Mouse (Mus musculus) liver, postnatal 0 days (tissue): ENCODE results near the gene Zfp202. TPM values are rescaled to one million over a fixed set of nuclear protein-coding genes. Genes with fewer than 3 reads are reported as not detected.

ENCODE experiments used
- ATAC-seq: fragments of 200-750 bp; cut with Nextera tagmentation; 2 replicates; pipeline ENCODE4 v1.8.0; 2017; ENCODE audit warnings: mild to moderate bottlenecking, moderate library complexity
- DNase-seq: peaks from one replicate; pipeline ENCODE4 v3.0.0-alpha.2; 2016
- H3K27ac ChIP-seq: fragments of 300-500 bp; sonication (generic); 2 replicates; pipeline ENCODE4 v1.5.1; 2014; ENCODE audit warnings: antibody characterized with exemption, moderate library complexity, mild to moderate bottlenecking, low read depth
- H3K27me3 ChIP-seq: fragments of 300-500 bp; sonication (generic); 2 replicates; pipeline ENCODE4 v1.6.1; 2014; ENCODE audit warnings: low read length, control low read depth, mixed read lengths; ENCODE audit not compliant: insufficient read depth
- H3K36me3 ChIP-seq: fragments of 300-500 bp; sonication (generic); replicated peaks from 2 replicates; pipeline ENCODE4 v1.6.1; 2014; ENCODE audit warnings: mild to moderate bottlenecking, control low read depth, low read length, moderate library complexity, mixed read lengths; ENCODE audit not compliant: insufficient read depth
- H3K4me1 ChIP-seq: fragments of 300-500 bp; sonication (generic); 2 replicates; pipeline ENCODE4 v1.6.1; 2014; ENCODE audit warnings: antibody characterized with exemption, mild to moderate bottlenecking, control low read depth; ENCODE audit not compliant: insufficient read depth
- H3K4me2 ChIP-seq: fragments of 300-500 bp; sonication (generic); 2 replicates; pipeline ENCODE4 v1.6.1; 2014; ENCODE audit warnings: low read depth, mild to moderate bottlenecking, low read length, moderate library complexity, mixed read lengths
- H3K4me3 ChIP-seq: fragments of 300-500 bp; sonication (generic); 2 replicates; pipeline ENCODE4 v1.5.1; 2014; ENCODE audit warnings: low read depth, low read length
- H3K9ac ChIP-seq: fragments of 300-500 bp; sonication (generic); replicated peaks from 2 replicates; pipeline ENCODE4 v1.6.1; 2014; ENCODE audit warnings: mild to moderate bottlenecking, moderate library complexity
- H3K9me3 ChIP-seq: fragments of 300-500 bp; sonication (generic); 2 replicates; pipeline ENCODE4 v1.6.1; 2016; ENCODE audit warnings: mild to moderate bottlenecking, control low read depth, low read length, mixed read lengths
- CTCF ChIP-seq: sonication (generic); IDR thresholded peaks from 2 replicates; pipeline ENCODE4 v1.5.1; 2016; ENCODE audit warnings: antibody characterized with exemption, low read depth
- EP300 ChIP-seq: IDR thresholded peaks from 2 replicates; pipeline ENCODE4 v1.6.1; 2016; ENCODE audit warnings: antibody characterized with exemption, low read depth, mild to moderate bottlenecking
- WGBS: fragments of 180-500 bp; shearing (Covaris S2); extraction: QIAGEN DNeasy Blood & Tissue Kit; methylation state at CpG from one replicate; pipeline ENCODE4 v1.1.7; 2014; ENCODE audit not compliant: insufficient replicate concordance; 5-methylcytosine and 5-hydroxymethylcytosine counted together
- polyA plus RNA-seq: library from polyadenylated mRNA; unstranded; fragments of >200 nt; fragmentation: Nextera tagmentation; extraction: Ambion mirVana; gene quantifications from 2 replicates; pipeline ENCODE4 v1.2.1, GENCODE M21; 2015

Gene Zfp202
- polyA plus RNA-seq, 1 experiment from 2014 or later = 0.60 TPM

DNA sequence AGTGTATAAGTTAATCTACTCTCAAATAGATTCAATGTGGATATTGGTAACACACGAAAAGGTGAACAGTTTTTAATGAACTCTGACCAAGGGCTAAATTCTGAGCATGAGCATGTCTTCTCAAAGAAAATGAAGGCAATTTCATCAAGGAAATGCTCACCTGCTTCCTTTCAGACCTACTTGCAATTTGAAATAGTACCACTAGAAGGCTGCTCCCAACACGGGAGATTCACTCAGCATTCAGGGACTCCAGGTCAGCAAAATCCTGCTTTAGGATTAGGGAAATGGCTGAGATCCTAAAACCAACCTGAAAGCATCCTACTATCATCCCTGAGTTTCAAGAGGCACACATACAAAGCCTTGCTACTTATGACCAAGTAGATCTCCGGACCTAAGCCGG, 32.2 kb downstream of the Zfp202 start:
- Histone ChIP-seq H3K9me3 (no peaks in the 10 kb centered on the region), H3K9ac (no peak overlapping the region), H3K4me2 (no peak overlapping the region), H3K27ac (no peak overlapping the region), H3K4me1 (no peaks in the 10 kb centered on the region), H3K27me3 (no peaks in the 10 kb centered on the region), H3K4me3 (no peak overlapping the region), H3K36me3 (no peaks in the 10 kb centered on the region)
- no peak for TF ChIP-seq CTCF
- no peak for TF ChIP-seq EP300
- WGBS = 65% methylated on average over 4 of the region's 4 CpGs
- no peak for DNase-seq
- ATAC-seq = no peak

DNA sequence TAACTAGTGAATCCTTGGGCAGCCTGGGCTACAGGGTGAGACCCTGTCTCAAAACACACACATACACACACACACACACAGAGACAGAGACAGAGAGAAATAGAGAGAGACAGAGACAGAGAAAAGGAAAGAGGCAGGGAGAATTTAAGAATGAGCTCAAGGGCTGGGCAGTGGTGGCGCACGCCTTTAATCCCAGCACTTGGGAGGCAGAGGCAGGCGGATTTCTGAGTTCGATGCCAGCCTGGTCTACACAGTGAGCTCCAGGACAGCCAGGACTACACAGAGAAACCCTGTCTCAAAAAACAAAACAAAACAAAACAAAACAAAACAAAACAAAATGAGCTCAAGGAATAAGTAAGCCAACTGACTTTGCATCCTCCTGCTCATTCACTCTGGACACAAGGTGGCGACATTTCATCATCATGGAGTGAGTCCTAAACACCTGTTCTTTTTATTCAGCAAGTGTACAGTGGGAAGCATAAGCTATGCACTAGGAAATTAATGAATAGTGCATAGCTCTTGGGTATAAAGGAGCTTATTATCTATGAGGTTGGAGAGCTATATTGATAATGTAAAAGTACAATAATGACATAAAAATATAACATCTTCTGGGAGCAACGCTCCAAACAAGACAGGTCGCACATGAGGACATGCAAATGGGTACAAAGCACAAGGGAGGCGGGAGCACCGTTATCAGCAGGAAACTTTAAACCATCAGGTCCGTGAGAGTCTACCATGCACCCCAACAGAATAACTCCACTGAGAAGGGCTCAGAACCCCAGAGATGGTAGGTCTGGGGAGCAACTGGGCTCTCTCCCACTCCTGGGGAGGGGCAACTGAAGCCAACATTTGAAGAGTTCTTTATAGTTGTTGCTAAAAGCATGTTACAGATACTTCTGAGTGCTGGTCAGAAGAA, 36.0 kb downstream of the Zfp202 start:
- Histone ChIP-seq H3K4me3 (no peak overlapping the region), H3K36me3 (no peaks in the 10 kb centered on the region), H3K27ac (no peak overlapping the region), H3K27me3 (no peaks in the 10 kb centered on the region), H3K9ac (no peak overlapping the region), H3K9me3 (no peaks in the 10 kb centered on the region), H3K4me1 (no peaks in the 10 kb centered on the region), H3K4me2 (no peak overlapping the region)
- no peak for ATAC-seq
- WGBS = 50% methylated on average over 10 of the region's 10 CpGs
- TF ChIP-seq EP300 (no peak), CTCF (peak; percentile 83)
- DNase-seq = peak; percentile 59

DNA sequence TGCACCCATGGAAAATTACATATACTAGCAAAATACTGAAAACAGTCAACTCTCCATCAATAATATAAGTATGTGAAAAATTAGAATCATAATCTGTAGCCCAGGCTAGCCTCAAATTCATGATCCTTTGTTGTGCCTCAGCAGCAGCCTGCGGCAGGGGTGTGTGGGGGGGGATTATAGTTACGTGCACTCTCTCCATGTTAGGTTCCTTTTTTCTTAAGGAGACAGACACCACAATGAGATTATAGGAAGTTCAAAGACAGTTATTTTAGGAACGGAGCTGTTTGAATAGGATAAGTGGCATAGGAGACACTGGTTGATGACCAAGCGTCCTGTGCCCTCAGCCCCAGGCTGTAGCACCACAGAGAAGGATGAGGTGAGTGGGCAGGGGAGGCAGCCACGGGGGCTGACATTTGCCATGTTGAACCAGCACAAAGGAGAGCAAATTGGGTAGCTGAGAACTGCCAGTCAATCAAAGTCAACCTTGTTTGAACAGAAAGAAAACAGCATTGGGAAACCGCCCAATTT, 36.8 kb downstream of the Zfp202 start:
- H3K27ac ChIP-seq = no peak overlapping the region
- WGBS = 32% methylated on average over 6 of the region's 6 CpGs
- no peak overlapping the region for H3K4me3 ChIP-seq
- ATAC-seq (no peak), DNase-seq (no peak)
- H3K9ac ChIP-seq = no peak overlapping the region
- TF ChIP-seq EP300 (no peak), CTCF (no peak)
- no peaks in the 10 kb centered on the region for H3K4me1 ChIP-seq
- no peaks in the 10 kb centered on the region for H3K36me3 ChIP-seq
- H3K27me3 ChIP-seq = no peaks in the 10 kb centered on the region
- no peak overlapping the region for H3K4me2 ChIP-seq
- no peaks in the 10 kb centered on the region for H3K9me3 ChIP-seq

DNA sequence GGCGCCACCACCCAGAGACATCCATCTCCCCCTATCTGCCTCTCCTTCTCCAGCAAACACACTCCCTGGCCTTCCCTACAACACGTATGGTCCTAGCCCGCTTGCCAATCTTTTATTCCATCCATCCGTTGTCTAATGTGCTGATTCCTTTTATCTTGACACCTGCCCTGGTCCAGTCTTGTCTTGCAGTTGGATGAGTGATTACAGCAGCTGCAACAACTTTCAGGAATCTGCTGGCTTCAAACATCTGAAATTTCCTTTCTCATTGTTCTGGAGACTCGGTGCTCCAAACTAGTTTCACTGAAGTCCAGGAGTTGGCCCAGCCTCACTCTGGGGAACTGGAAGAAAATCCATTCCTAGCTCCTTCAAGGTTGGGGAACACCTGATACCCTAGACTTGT, 37.4 kb downstream of the Zfp202 start:
- H3K27me3 ChIP-seq = no peaks in the 10 kb centered on the region
- TF ChIP-seq EP300 = no peak
- no peak for TF ChIP-seq CTCF
- H3K4me1 ChIP-seq = no peaks in the 10 kb centered on the region
- no peaks in the 10 kb centered on the region for H3K9me3 ChIP-seq
- no peaks in the 10 kb centered on the region for H3K36me3 ChIP-seq
- 62% methylated on average over 5 of the region's 5 CpGs for WGBS
- ATAC-seq = no peak
- no peak overlapping the region for H3K9ac ChIP-seq
- H3K4me2 ChIP-seq = no peak overlapping the region
- no peak overlapping the region for H3K4me3 ChIP-seq
- no peak overlapping the region for H3K27ac ChIP-seq
- DNase-seq = no peak

DNA sequence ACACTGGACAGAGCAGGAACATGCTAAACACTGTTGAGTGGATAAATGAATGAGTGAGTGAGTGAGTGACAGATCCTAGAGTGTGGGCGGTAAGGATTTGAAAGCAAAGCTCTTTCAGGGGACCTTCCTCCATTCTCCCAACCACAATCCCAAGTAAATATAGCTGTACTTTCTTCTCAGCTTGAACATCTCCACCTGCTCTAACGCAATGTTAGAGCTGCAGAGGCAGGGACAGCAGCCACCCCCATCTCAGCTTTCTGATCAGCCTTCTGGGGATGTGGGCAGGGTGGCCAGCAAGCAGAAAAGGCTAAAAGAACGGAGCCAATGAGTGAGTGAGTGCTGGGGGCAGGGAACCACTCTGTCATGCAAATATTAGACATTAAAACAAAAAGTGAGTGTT, 38.9 kb downstream of the Zfp202 start:
- no peaks in the 10 kb centered on the region for H3K36me3 ChIP-seq
- H3K4me3 ChIP-seq = no peak overlapping the region
- ATAC-seq (no peak), DNase-seq (no peak)
- no peaks in the 10 kb centered on the region for H3K4me1 ChIP-seq
- no peak overlapping the region for H3K9ac ChIP-seq
- H3K9me3 ChIP-seq = no peaks in the 10 kb centered on the region
- no peaks in the 10 kb centered on the region for H3K27me3 ChIP-seq
- no peak overlapping the region for H3K4me2 ChIP-seq
- H3K27ac ChIP-seq = no peak overlapping the region
- TF ChIP-seq CTCF = no peak
- no peak for TF ChIP-seq EP300
- WGBS = 88% methylated on average over 3 of the region's 3 CpGs

DNA sequence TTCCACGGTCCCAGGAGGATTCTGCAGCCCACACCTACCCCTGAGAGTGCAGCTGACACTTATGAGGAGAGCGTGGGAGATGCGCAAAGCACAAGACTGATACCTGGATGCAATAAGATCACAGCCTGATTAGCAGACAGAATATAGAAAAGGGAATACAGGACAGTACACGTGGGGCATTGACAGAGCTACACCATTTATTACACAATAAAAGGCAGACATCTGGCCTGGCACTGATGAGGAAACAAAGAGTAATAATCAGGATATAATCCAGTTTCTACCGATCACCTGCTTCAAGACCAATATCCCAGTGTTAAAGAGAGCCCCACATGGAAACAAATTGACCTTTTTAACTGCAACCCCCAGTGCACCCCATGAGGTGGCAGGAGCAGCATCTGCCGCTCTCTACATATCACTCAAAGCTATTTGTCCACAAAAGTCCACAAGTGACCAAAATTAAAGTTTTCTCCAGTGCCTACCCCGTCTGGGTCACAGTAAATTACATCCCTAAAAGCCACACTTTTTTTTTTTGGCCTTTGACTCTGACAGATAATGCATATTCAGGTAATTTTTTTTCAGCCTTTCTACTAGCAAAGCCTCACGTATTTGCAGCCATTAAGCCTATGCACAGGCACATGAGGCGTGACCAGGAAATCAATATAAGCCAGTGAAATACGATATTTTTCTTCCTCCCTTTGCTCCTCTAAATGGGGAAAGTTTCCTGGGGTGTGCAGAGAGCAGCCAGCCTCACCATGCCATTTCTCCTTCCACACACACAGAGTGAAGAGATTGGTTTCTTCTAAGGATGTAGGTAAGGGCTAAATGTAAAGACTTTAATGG, 42.3 kb downstream of the Zfp202 start:
- Histone ChIP-seq H3K4me3 (no peak overlapping the region), H3K27me3 (no peaks in the 10 kb centered on the region), H3K36me3 (no peaks in the 10 kb centered on the region), H3K4me2 (no peak overlapping the region), H3K9ac (no peak overlapping the region), H3K27ac (no peak overlapping the region), H3K4me1 (0 out of 2 replicates have a peak, but pooled peaks cover 2% of the 10 kb centered on the region), H3K9me3 (no peaks in the 10 kb centered on the region)
- DNase-seq (no peak), ATAC-seq (no peak)
- TF ChIP-seq CTCF (no peak), EP300 (no peak)
- 62% methylated on average over 10 of the region's 10 CpGs for WGBS
